Mouse (Mus musculus) megakaryocyte, adult 5-6 weeks (primary cell): Measurements from ENCODE around the gene Stx16. TPM values are rescaled to one million over a fixed set of nuclear protein-coding genes. Genes with fewer than 3 reads are reported as not detected.

Experiments
- ATAC-seq: 2 replicates; pipeline ENCODE4 v1.8.0; 2016; ENCODE audit warnings: mild to moderate bottlenecking, inconsistent platforms; ENCODE audit not compliant: poor library complexity, severe bottlenecking
- total RNA-seq, 2 experiments: library from RNA; stranded (forward) in 1 of 2; stranded (reverse) in 1 of 2; fragments of 153-499, 151-499 nt in 1 of 2; fragments of 221-1000, 200-1000 nt in 1 of 2; gene quantifications; 2 replicates each; pipeline versions ENCODE4 v1.2.3 to v1.2.4; 2015 to 2017

Stx16 gene
- total RNA-seq (2015) (28.8 and 33.8 TPM in 2 replicates), total RNA-seq (2017) (30.4 and 31.0 TPM in 2 replicates)

DNA sequence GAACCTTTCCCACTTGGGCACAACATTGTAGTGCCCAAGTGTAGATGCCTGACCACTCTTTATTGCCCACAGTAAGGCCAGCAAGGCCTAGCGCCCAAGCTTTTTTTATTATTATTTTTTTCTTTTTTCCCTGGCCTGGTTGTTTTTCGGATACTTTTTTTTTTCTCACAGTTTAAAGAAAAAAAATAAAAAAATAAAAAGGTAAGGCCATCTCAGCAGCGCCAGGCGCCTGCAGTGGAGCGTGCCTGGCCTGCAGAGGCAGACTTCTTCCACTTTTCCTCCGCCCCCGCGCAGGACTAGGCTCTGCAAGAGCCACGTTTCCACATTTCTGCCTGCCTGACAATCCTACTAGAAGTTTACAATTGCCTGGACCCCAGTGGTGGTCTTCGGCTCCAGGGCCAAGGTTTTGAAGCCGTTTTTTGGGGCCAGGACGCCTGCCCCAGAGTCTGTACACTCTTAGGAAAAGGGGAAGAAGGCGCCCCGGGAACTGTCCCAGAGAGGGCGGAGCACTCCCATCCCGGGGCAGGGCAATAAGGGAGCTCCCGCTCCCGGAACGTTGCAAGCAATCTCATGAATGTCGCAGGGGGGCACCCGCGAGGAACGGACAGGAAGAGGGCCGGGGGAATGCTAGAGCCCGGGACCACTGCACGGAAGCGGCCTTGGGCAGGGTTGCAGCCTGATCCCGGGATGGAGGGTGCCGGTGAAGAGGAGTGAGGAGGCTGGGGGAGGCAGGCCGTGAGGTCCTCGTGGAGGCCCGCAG is at the start of gene Stx16:
Gene Stx16 (plus strand): TSS at position 636 of the 760 bp plus-strand sequence.
- ATAC-seq, result peak; percentile 77

DNA sequence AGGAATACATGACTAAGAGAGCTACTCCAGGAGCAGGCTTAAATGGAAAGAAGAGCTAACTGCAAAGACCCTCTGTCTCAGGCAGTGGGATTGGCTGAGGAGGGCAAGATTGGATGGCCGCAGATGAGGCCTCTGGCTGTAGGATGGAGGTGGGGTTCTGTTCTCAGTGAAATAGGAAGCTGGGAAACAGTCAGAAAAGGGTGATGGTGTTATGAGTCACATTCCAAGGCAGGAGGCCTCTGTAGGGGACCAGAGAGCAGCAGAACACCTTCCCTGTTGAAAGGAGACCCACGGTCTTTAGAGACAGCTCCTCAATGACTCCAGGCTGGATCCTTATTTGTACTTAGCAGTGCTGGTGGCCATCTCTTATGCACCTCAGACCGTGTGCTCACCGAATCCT is 49.7 kb upstream of the Stx16 start:
- no peak for ATAC-seq

DNA sequence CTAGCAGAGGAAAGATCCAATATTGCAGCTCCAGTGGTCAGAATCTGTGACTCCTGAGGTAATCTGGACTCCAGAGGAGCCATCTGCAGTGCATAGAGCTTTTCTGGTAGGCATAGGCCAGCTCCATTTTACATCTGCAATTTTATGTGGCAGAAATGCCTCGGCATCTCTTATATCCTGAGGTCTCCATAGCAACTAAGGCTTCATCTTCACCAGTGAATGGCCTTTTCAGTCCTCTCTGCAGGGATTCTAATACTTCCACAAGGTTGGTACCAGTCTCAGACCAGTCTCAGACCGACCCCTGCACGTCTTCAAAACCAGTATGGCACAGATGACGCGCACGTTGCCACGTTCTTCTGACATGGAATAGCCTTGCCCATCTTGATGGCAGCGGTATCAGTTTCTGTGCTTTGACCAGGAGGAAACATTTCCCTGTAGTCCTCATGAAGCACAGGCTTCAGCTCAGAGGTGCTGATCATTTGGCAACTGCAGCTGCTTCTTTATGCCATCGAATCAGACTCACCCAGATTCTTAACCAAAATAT is 42.8 kb upstream of the Stx16 start:
- no peak for ATAC-seq

DNA sequence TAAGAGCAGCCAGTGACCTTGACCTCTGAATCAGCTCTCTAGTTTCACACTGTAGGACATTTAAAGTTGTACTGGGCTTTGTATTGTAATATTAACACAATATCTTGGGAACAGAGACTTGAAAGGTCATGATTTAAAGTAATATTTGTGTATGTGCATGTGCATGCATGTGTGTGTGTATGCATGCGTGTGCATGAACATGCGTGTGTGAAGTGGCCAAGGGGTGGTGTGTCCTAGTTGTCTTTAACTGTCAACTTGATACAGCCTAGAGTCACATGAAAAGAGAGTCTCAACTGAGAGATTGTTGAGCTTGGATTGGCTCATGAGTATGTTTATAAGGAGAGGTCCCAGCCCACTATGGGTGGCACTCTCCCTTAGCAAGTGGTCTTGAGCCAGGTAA is 28.5 kb upstream of the Stx16 start:
- no peak for ATAC-seq

DNA sequence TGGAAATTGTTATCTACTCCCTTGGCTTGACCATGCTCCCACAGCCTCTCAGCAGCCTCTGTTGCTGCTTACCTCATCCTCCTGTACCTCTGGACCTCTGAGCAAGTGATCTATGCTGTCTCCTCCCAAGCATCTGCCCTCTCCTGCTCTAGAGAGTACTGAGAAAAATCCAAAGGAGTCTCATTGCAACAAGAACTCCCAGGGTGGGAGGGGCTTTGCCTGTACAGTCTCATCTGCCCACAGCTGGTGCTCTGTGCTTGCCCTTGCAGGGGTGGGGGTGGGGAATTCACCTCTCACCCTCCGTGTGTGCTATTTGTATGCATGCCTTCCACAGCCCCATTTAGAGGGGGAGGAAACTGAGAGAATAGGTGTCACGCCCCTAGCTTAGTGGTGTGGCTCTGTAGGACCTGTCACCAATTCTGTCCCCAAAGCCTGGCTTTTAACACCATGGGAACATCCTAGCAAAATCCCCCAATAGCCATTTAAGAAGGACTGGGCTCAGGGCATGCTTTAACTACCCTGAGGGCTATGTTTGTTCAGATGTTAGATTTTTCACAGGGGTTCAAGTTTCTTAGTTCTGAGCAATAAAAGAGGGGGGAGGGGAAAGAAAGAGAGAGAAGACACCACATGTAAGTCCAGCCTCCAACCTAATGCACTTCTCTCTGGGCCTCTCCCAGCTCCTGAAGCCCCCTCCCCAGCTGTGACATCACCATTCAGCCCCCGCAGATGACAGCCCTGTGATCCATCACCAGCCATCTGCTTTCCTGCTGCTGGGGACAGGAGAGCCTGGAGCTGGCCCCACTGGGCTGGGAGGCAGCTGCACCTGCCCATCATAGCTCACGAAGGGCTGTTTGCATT is 26.4 kb upstream of the Stx16 start:
- ATAC-seq, result no peak

DNA sequence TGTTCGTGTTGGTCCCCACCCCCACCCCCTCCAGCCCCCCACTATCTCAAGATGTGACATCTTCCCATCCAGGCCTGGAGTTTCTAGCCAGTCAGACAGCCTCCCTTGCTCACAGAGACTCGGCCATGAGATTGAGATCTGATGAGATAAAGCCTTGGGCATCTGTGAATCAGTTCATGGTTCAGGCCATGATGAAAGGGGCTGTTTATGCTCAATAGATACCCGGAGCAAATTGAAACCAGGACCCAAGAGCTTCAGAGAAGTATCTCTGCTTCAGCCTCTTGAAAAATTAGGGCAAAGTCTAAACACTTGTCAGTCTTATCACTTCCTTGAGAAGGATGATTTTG is 25.8 kb upstream of the Stx16 start:
- ATAC-seq, result no peak

DNA sequence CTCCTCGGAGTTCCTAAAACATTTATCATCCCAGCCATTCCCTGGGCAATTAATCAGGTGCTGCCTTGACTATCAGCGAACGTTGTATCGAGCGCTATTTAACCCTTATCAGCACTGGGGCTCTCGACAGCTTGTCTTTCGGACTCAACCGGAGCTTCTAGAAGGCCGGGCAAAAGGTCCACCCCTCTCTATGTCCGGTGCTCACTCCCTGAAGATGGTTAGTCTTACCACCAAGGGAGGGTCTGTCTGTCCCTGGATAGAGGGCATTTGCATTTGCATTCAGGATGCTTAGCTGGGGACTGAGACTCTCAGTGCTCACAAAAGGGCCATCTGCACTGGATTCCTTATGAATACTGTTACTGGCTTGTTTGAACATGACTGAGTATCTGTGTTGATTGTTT is 25.0 kb upstream of the Stx16 start:
- no peak for ATAC-seq

DNA sequence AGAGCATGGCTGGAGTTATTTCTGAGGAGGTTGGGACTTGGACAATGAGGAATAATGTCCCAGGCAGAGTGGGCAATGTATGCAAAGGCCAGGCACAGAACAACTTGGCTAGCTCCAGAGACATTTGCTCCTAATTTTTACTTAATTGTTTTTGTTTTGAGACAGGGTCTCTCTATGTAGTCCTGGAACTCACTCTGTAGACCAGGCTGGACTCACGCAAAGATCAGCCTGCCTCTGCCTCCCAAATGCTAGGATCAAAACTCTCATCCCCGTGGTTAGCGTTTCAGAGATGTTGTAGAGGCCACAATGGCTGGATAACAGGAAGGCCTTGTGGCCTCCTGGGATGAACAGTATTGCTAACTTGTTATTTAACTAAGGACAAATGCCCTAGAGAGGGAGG is 21.6 kb upstream of the Stx16 start:
- ATAC-seq, result no peak

DNA sequence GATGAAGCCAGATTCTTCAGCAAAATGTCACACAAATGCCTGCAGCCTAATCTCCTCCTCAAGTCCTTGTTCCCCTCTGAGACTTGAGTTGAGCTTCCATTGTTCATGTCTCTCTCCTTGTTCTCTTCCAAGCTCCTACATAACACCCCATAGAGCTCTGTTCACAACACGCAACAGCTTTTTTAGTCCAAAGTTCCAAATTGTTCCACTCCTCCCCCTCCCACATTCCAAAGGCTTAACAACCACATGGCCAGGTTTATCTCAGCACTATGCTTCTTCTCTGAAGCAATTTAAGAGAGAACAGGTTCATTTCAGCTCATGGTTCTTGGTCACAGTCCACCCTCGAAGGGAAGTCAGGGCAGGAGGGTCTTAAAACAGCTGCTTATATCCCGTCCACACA is 18.4 kb upstream of the Stx16 start:
- no peak for ATAC-seq

DNA sequence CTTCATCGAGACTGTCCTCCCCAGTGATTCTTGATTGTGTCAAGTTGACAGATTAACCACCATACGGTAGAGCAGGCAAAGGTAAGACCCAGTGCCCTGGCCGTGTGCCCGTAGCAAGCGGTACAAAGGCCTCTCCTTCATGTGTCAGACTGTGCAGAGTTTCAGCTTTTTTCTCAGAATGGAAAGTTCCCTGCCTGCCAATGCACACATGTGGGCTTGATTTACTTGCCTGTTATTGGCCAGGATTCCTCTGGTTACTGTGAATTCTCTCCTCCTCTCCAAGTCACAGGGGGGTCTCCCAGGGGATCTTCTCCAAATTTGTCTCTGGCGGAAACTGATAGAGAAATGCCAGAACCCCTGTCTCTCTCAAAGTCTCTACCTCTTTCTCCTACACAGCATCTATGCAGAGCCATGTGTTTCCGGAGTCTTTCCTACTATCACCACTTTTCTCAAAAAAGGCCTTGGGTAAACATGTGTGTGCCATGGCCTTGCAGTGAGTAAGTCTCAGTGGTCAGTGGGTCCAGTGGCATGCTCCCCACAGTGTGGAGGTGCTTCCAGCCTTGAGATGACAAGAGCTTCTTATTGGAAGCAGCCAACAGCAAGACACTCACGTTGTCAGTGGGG is 17.7 kb upstream of the Stx16 start:
- no peak for ATAC-seq

DNA sequence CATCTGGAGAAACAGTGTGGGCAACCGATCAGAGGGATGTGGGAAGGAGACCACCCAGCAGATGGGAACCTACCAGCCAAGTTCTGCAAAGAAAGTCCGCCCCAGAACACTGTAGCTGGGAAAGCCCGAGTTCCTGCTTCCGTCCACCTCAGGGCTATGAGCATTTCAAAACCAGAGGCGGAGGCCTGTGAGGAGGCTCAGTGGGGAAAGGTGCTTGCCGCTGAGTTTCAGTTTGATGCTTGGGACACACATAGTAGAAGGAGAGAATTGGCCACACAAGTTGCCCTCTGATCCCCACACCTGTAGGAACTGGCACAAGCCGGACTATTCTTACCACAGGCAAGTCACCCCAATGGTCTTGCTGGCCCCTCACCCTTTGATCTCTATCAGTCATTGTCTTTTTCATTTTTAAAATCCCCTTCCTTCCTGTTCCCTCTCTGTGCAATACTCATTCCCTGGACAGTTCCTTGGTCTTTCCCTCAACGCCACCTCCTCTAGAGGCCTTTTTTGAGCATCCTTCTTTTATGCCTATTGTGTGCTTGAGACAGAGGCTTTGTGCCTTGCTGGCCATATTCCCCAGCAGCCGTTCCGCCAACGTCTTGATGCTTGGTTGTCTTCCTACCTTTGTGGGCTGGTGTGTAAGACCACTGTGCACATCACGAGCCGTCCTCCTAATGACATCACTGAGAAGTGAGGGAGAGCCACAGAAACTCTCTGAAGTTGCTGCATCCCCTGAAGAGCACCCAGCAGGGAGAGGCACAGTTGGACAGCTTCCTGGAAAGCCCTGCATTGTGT is 16.3 kb upstream of the Stx16 start:
- ATAC-seq, result no peak

DNA sequence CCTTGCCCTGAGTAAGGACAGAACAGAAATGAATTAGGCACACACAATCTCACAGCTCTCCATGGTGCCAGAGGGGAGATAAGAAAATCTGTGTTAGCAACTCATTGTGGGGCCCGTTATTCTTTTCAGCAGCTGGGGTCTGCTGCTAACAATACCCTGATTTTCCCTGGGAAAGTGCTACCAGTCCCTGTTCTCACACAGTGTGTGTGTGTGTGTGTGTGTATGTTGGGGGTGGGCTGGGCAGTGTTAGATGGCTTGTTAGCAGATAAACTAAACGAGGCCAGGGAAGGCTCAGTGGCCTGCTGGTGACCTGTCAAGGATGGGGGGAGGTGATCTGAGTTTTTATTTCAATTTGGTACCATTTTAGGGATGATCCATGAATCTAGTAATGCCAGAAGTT is 14.9 kb upstream of the Stx16 start:
- ATAC-seq, result no peak

DNA sequence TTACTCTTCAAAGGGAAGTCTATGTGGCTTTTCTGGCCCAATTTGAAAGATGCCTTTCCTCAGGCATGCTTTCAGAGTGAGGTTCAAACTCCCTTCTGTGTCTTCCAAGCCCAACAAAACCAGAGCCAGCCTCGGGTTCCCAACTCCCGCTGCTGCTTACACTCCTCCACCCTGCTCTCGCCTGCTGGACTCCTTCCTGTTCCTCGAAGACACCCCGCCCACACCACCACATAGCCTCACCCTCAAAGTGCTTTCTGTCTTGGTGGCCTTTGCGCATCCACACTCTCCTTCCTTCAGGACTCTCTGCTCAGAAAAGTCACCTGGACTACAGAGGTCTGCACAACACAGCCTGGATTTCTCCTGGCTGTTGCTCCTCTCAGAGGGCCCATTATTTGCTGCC is 13.0 kb upstream of the Stx16 start:
- no peak for ATAC-seq

DNA sequence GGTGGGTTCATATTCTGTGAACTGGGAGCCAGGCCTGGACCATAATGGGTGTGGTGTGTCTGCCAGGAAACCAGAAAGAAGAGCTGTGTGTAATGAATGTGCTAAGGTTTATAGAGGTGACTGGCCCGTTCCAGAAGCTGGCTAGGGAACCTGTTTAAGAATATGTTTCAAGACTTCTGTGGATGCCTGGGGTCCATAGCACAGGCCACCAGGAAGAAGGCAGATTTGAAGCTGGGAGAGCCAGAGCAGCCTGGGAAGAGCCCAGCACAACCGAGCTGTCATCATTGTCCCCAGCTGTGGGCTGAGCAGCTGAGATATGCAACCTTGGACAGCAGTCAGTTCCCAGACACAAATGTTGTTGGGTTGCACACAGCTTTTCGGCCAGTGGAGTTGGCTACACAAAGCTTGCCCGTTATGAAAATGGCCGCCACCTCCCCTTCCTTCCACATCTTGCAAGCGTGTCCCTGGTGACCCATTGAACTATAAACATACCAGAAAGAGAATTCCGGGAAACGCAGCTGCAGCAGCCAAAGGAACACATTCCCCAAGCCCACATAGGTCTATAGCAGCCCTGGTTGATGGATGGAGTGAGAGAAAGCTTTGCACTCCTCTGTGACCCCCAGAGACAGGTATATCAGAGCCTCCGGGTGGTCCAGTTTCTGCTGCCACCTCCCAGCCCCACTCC is 12.4 kb upstream of the Stx16 start:
- ATAC-seq, result no peak

DNA sequence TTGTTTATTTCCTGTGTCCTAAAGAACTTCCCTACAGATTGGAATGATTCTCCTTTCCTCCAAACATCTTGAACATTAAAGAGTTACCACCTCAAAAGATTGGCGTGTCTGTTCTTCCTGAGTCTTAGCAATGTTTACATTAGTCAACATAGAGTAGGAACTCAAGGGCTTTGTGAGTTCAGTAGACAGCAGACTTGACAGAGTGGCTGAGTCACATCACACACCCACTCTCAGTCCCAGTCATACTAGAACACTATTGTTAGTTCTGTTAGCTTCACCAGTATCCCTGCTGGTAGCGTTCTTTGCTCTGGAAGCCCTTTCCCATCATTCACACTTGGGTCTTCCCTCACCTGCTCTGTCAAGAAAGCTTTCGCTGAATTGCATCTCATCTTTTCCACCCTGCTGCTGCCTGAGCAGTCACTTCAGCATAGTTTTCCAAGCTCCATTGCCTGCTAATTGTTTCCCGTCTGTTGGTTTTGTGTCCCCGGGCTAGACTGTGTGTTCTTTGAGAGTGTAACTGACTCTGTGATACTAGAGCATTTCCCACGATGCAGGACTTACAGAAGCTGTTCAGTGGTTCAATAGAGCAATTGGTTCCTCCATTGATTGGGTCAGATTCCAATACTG is 8.2 kb upstream of the Stx16 start:
- no peak for ATAC-seq

DNA sequence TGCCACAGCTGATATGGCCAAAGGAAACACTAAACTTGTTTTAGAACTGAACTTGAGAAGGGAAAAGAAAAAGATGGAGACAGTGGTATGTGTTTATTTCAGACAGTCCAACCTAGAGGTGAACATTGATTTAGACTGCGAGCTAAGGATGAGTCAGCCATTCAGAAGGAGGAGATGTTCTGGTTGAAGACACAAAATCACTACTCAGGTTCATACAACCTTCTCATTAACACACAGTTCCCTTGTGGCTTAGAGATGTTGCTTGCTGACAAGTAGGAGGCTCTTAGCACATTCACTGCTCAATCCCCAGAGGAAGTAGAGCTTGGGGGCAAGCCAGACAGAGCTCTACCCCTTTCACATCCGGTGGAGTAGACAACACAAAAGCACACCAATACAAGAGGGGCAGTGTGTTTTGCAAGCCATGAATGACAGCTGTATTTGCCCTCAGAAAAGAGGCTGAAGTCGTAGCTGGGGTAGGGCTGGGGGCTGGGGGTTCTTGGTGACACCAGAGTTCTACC is 6.5 kb upstream of the Stx16 start:
- peak; percentile 66 for ATAC-seq

DNA sequence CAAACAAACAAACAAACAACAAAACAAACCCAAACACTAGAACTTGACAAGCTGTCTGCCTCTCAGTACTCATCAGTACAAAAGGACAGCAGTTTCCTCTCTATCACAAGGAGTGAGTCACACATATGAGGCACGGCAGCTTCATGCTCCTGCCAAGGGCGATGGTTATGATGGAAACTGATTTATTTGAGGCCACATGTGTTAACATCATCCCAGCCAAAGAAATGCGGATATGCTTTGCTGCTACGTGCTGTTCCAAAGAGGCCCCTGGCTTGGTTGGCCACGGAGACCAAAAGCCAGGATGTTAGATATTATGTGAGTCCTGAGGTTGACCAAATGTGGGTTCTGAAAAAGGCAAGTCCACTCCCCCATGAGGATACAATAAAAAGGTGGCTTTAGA is 4.7 kb upstream of the Stx16 start:
- no peak for ATAC-seq

DNA sequence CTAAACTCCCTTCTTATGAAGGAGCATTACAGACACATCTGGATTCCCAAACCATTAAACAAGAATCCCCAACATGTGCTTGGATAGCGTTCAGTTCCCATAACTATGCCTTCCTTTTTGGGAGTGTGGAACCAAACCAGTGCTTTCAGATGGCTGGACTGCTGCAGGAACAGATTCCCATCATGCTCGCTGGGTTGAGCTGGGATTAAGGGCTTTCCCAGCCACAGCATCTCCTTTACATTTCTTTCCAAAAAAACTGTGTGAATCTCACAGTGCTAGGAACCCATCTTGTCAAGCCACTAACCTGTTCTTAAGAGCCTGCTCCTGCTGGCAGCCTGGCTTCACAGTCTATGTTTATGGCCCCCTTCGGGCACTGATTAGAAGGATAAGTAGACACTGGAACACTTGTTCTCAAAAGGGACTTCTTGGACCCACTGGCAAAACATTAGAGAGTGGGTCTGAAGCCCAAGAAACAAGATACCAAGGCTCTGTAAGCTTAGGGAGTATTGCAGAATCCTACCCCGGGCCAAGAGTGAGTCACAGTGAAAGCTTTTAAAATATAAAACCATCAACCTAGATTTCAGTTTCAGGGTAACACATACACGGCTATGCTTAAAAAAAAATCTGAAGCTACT is 2.8 kb upstream of the Stx16 start:
- no peak for ATAC-seq

DNA sequence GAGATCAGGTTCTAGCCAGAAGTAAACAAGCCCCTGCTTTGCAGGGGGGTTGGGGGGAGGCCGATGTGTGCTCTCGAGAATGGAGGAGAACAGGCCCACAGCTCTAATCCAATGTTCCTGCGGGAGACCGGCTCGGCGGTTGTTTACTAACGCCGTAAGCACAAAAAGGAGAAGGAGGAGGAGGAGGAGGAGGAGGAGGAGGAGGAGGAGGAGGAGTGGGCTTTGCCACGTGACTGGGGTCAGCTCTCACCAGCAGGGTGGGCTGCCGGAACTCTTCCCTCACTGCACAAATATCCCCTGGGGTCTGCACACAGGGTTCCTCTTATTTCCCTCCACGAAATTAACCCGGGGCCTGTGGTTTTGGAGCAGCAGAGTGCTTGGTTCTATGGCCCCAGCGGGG is 1.5 kb upstream of the Stx16 start:
- ATAC-seq, result no peak
